Mouse (Mus musculus): ENCODE measurements around the gene Corin. TPM values are rescaled to one million over a fixed set of nuclear protein-coding genes. Genes with fewer than 3 reads are reported as not detected.

Gene Corin
- polyA plus RNA-seq, 1 experiment from 2014 or later: 4.0 TPM

DNA sequence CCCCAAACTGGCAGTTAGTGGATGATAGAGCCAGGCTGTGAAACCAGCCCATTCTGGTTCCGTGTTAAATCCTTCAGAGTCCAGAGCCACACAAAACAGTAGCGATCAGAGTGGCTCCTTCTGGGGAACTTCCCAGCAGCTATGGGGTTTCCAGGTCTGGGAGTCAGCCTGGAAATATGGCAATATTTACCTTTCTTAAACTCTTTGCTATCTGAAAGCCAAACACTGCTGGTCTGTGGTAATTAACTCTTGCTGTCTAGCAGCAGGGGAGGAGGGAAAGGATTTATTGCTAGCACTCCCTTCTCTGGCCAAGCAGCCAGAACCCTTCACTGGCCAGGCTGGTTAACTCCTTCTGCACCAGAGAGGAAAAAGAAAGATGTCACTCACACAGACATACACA, 221.4 kb downstream of the Corin start:
- Histone ChIP-seq H3K4me2 (replicated peaks) (no peak overlapping the region), H3K36me3 (peaks cover 21% of the 10 kb centered on the region), H3K27me3 (no peaks in the 10 kb centered on the region), H3K9me3 (no peaks in the 10 kb centered on the region), H3K27ac (0 out of 2 replicates have a peak overlapping the region, but pooled peaks have one; percentile 6), H3K4me1 (peaks cover 8% of the 10 kb centered on the region), H3K9ac (no peak overlapping the region), H3K4me3 (no peak overlapping the region)
- 4% methylated on average over 2 of the region's 2 CpGs for WGBS
- no peak for ATAC-seq (ENCODE audit: low FRiP score, low read depth)

DNA sequence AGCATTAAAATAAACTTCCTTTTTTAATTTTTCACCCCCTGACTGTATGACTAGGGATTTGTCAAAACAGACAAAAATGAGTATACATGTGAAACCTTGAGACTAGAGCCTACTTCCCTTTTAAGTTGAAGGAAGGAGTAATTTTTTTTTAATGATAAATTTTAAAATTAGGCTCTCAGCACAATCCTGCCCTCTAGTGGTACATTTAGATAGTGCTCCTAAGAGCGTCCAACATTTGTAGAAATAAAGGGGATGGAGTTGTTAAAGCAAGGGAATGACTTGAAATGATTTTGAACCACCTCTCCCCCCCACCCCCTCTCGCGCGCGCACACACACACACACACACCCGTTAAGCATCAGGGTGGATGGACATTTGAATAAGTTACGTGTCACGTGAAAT, 234.6 kb downstream of the Corin start:
- peaks cover 5% of the 10 kb centered on the region; the same call in 1 of the 2 replicates for H3K36me3 ChIP-seq
- no peak overlapping the region for H3K9ac ChIP-seq
- H3K4me1 ChIP-seq: no peaks in the 10 kb centered on the region
- WGBS: 45% methylated on average over 8 of the region's 8 CpGs
- H3K4me2 ChIP-seq (replicated peaks): no peak overlapping the region
- H3K4me3 ChIP-seq: no peak overlapping the region
- H3K27me3 ChIP-seq: no peaks in the 10 kb centered on the region
- H3K27ac ChIP-seq: no peak overlapping the region
- H3K9me3 ChIP-seq: no peaks in the 10 kb centered on the region
- no peak for ATAC-seq (ENCODE audit: low FRiP score, low read depth)

GRCm38 (mm10) chr5:72269204-72269603, 235.1 kb downstream of the Corin start:
- 83% methylated on average over 10 of the region's 10 CpGs for WGBS
- H3K4me1 ChIP-seq: no peaks in the 10 kb centered on the region
- H3K27ac ChIP-seq: no peak overlapping the region
- no peaks in the 10 kb centered on the region for H3K27me3 ChIP-seq
- H3K4me2 ChIP-seq (replicated peaks): no peak overlapping the region
- H3K36me3 ChIP-seq: peaks cover 8% of the 10 kb centered on the region; the same call in 1 of the 2 replicates
- no peak overlapping the region for H3K9ac ChIP-seq
- no peak overlapping the region for H3K4me3 ChIP-seq
- ATAC-seq (ENCODE audit: low FRiP score, low read depth): no peak
- no peaks in the 10 kb centered on the region for H3K9me3 ChIP-seq

GRCm38 (mm10) chr5:72266955-72267535, 237.2 kb downstream of the Corin start:
- H3K4me2 ChIP-seq (replicated peaks): no peak overlapping the region

GRCm38 (mm10) chr5:72264195-72264751, 240.0 kb downstream of the Corin start:
- Histone ChIP-seq H3K4me1 (no peaks in the 10 kb centered on the region), H3K36me3 (peaks cover 20% of the 10 kb centered on the region; the same call in 1 of the 2 replicates), H3K27me3 (no peaks in the 10 kb centered on the region), H3K9me3 (no peaks in the 10 kb centered on the region), H3K9ac (no peak overlapping the region), H3K27ac (no peak overlapping the region), H3K4me2 (replicated peaks) (no peak overlapping the region), H3K4me3 (no peak overlapping the region)
- WGBS: 78% methylated on average over 15 of the region's 15 CpGs
- no peak for ATAC-seq (ENCODE audit: low FRiP score, low read depth)

More at GRCm38 (mm10) chr5:72266955-72267535, 237.2 kb downstream of the Corin start:
- WGBS: 95% methylated on average over 7 of the region's 7 CpGs
- Histone ChIP-seq H3K4me3 (no peak overlapping the region), H3K9me3 (no peaks in the 10 kb centered on the region), H3K36me3 (peaks cover 12% of the 10 kb centered on the region; the same call in 1 of the 2 replicates), H3K27ac (no peak overlapping the region), H3K4me1 (no peaks in the 10 kb centered on the region), H3K27me3 (no peaks in the 10 kb centered on the region), H3K9ac (no peak overlapping the region)
- ATAC-seq (ENCODE audit: low FRiP score, low read depth): no peak

- 89% methylated on average over 3 of the region's 3 CpGs for WGBS
- Histone ChIP-seq H3K9ac (no peak overlapping the region), H3K27ac (no peak overlapping the region), H3K4me2 (replicated peaks) (no peak overlapping the region), H3K36me3 (peaks cover 20% of the 10 kb centered on the region; the same call in 1 of the 2 replicates), H3K4me1 (no peaks in the 10 kb centered on the region), H3K4me3 (no peak overlapping the region), H3K9me3 (no peaks in the 10 kb centered on the region), H3K27me3 (no peaks in the 10 kb centered on the region)
- no peak for ATAC-seq (ENCODE audit: low FRiP score, low read depth)
Measured at GRCm38 (mm10) chr5:72261802-72262324, 242.4 kb downstream of the Corin start.

DNA sequence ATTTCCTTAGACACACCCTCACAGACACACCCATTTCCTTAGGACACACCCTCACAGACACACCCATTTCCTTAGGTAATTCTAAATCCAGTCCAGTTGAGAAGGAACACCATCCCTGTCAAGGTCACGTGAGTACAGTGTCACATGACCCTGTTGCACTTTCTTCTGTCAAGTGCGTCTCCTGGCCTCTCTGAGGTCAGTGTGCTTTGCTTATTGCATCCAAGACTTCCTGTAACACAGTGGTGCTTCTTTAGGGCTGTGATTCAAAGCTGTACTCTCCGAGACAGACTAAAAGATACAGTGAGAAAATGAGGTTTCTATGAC, 245.0 kb downstream of the Corin start:
- H3K4me1 ChIP-seq: no peaks in the 10 kb centered on the region
- peaks cover 17% of the 10 kb centered on the region; the same call in 1 of the 2 replicates for H3K36me3 ChIP-seq
- peak; percentile 19; the same call in 1 of the 2 replicates for ATAC-seq (ENCODE audit: low FRiP score, low read depth)
- H3K4me2 ChIP-seq (replicated peaks): no peak overlapping the region
- no peaks in the 10 kb centered on the region for H3K27me3 ChIP-seq
- H3K27ac ChIP-seq: no peak overlapping the region
- H3K9me3 ChIP-seq: no peaks in the 10 kb centered on the region
- WGBS: 78% methylated on average over 3 of the region's 3 CpGs
- H3K4me3 ChIP-seq: no peak overlapping the region
- no peak overlapping the region for H3K9ac ChIP-seq

- no peak for ATAC-seq (ENCODE audit: low FRiP score, low read depth)
- Histone ChIP-seq H3K36me3 (peaks cover 13% of the 10 kb centered on the region; the same call in 1 of the 2 replicates), H3K4me1 (no peaks in the 10 kb centered on the region), H3K27ac (no peak overlapping the region), H3K4me2 (replicated peaks) (no peak overlapping the region), H3K27me3 (no peaks in the 10 kb centered on the region), H3K9me3 (no peaks in the 10 kb centered on the region), H3K4me3 (no peak overlapping the region), H3K9ac (no peak overlapping the region)
- WGBS: 82% methylated on average over 17 of the region's 17 CpGs
Measured at GRCm38 (mm10) chr5:72258409-72259297, 245.6 kb downstream of the Corin start.

GRCm38 (mm10) chr5:72257084-72257483, 247.2 kb downstream of the Corin start:
- Histone ChIP-seq H3K9me3 (no peaks in the 10 kb centered on the region), H3K4me3 (no peak overlapping the region), H3K4me2 (replicated peaks) (no peak overlapping the region), H3K36me3 (peaks cover 16% of the 10 kb centered on the region), H3K9ac (no peak overlapping the region), H3K27me3 (no peaks in the 10 kb centered on the region), H3K4me1 (no peaks in the 10 kb centered on the region), H3K27ac (no peak overlapping the region)
- WGBS: 69% methylated on average over 10 of the region's 10 CpGs
- ATAC-seq (ENCODE audit: low FRiP score, low read depth): no peak

DNA sequence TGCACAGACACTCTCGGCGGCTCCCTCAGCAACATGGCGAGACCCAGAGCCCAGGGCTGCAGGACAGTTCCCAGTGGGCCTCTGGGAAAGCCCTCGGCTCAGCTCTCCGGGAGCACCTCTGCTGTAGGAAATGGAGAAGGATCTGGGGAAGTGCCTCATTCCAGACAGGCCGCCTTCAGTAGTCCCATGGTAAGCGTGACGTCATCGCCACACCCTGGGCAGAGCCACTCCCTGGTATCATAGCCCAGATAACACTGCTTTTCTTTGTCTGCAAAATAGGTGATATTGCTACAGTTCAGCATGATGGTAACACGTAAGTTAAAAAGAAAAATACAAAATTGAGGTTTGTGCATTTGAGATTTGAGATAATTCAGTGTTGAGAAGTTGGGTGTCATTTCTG, 249.3 kb downstream of the Corin start:
- no peak overlapping the region for H3K4me3 ChIP-seq

GRCm38 (mm10) chr5:72250180-72250579, 254.1 kb downstream of the Corin start:
- no peak for ATAC-seq (ENCODE audit: low FRiP score, low read depth)
- Histone ChIP-seq H3K4me3 (no peak overlapping the region), H3K36me3 (peaks cover 22% of the 10 kb centered on the region), H3K9me3 (no peaks in the 10 kb centered on the region), H3K27me3 (no peaks in the 10 kb centered on the region), H3K4me2 (replicated peaks) (no peak overlapping the region), H3K27ac (no peak overlapping the region), H3K9ac (no peak overlapping the region), H3K4me1 (0 out of 2 replicates have a peak, but pooled peaks cover 3% of the 10 kb centered on the region)
- WGBS: 93% methylated on average over 1 of the region's 1 CpGs

More for the DNA sequence above, 249.3 kb downstream of the Corin start:
- Histone ChIP-seq H3K27me3 (no peaks in the 10 kb centered on the region), H3K9me3 (no peaks in the 10 kb centered on the region), H3K4me1 (no peaks in the 10 kb centered on the region), H3K4me2 (replicated peaks) (no peak overlapping the region), H3K36me3 (peaks cover 10% of the 10 kb centered on the region), H3K9ac (no peak overlapping the region), H3K27ac (no peak overlapping the region)
- WGBS: 92% methylated on average over 10 of the region's 10 CpGs
- ATAC-seq (ENCODE audit: low FRiP score, low read depth): no peak
